Mouse (Mus musculus): ENCODE measurements around the gene Anapc4.
A peak's percentile ranks its signal among the peaks of the same experiment; 100 is the strongest.

Gene Anapc4

DNA sequence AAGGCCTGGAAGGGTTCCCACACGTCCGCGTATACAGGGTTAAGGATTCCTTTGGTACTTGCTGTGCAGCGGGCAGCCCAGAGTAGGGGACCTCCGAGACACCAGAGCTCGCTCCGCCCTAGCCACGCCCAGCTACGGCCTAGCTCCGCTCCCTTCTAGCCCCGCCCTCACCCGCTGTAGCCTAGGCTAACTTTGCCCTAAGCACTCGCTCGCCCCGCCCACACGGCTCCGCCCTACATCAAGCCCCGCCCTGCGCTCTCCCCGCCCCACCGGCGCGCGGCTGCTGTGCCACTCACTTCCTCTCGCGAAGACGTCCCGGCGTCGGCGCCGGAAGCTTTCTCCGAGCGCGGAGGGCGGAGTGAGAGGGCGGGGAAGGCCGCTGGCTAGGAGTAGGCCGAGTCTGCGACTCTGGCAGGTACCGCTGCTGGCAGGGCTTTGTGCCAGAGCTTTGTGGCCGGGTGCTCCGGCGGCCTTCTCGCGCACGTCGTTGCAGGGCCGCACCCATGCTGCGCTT, at the start of gene Anapc4:
Gene Anapc4 (plus strand): TSS at position 252 of the 514 bp plus-strand sequence.
- DNase-seq, result peak; percentile 98 to 99

GRCm38 (mm10) chr5:52786556-52787322, 47.1 kb upstream of the Anapc4 start:
- DNase-seq, result no peak

DNA sequence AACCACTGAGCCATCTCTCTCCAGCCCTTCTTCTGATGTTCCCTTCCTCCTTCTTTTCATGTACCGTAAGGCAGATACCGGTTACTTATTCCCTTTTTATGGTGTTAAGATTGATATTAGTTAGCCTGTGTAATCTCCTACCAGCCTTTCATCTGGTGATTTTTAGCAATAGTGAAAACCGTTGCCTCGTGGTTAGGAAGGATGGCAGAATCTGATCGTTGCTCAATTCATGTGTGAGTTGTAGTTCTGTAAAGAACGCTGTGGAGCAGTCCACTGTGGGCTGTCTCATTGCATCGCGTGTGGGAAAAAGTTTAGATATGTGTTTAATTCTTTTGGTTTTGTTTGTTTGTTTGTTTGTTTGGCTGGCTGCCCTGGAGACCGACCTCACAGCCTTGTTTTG, 40.6 kb upstream of the Anapc4 start:
- DNase-seq, result no peak

GRCm38 (mm10) chr5:52794109-52794508, 39.7 kb upstream of the Anapc4 start:
- no peak for DNase-seq

DNA sequence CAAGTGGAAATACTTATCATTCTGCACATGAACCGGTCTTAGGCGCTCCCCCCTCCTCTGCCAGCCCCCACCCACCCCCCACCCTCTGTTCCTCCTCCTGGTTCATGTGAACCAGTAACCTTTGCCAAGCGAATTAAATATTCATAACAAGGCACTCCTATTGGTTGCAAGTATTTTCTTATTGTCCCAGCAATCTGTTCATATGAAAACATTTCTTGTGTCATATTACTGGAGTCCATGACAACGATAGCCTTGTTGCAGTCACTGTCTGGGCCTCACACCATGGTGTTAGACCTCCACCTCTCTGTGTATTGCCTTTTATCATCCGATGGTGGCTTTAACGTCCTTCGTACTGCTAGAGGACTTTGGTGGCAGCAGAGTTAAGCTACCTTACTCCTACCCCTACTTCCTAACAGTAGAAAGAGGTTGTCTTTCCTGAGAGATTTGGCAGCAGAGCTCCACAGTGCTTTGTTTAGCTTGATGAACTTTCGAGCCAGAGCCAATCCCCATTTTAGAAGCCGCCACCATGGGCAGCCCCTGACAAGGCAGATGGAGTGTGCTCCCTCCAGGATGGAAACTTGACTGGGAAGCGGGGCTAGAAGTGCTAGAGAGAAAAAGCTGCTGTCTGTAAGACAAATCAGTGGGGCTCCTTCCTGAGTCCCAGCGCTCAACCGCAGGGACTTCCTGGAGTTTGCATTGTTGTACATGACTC, 34.4 kb upstream of the Anapc4 start:
- DNase-seq, result no peak

DNA sequence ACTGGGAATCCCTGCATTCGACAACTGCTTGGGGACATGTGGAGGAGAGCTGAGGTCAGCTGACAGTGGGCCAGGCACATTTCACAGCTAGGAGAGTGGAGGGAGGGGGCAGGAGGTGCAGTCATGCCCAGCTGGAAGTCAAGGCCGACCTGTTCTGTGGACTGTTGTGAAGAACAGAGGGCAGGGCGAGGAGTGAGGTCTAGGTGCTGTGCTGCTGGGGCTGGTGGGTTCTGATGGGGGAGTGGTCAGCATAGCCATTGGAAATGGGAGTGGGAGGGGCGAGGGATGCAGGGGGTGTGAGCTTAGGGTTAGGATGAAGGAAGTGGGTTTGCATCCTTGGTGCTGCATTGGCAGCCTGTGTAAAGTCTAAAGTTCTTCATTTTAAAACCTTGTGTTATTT, 28.0 kb upstream of the Anapc4 start:
- DNase-seq, result no peak

GRCm38 (mm10) chr5:52806349-52806748, 27.5 kb upstream of the Anapc4 start:
- no peak for DNase-seq

- no peak for DNase-seq
These were observed 26.8 kb upstream of the Anapc4 start for GRCm38 (mm10) chr5:52807030-52807429.

GRCm38 (mm10) chr5:52810446-52810845, 23.4 kb upstream of the Anapc4 start:
- no peak for DNase-seq

DNA sequence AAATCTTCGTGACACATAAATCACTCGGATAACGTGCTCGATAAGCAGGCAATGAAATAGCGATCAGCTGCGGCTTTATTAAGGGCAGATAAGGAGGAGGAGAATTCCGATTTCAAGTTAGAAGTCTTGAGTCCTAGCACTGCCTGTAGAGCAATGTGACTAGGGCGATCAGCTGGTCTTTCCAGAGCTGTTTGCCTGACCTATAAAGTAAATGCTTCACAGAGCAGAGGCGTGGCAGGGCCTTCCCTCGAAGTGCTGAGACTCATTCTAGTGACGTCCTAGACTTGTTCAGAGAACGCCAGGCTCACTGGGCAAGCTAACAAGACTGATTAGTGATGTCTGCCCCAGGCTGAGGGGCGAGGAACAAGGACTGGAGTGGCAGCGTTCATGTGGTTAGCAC, 22.8 kb upstream of the Anapc4 start:
- no peak for DNase-seq

DNA sequence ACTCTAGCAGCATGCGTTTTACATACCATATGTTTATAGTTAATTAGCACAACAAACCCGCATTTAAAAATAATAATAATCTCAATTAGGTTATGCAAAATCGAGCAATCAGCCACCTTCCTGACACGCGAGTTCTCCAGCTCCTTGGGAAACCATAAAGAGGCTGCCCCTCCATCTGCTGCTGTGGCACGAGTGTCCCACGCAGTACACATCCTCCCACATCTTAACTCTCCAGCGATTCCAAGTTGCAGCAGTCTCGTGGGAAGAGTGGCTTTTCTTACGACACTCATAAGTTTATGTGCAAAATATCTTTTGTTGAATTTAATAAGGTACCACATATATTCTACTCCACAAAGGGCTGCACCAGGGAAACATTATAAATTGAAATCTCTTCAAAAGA, 21.4 kb upstream of the Anapc4 start:
- DNase-seq, result no peak

GRCm38 (mm10) chr5:52813312-52813711, 20.5 kb upstream of the Anapc4 start:
- DNase-seq, result no peak

GRCm38 (mm10) chr5:52818676-52819075, 15.1 kb upstream of the Anapc4 start:
- no peak for DNase-seq

DNA sequence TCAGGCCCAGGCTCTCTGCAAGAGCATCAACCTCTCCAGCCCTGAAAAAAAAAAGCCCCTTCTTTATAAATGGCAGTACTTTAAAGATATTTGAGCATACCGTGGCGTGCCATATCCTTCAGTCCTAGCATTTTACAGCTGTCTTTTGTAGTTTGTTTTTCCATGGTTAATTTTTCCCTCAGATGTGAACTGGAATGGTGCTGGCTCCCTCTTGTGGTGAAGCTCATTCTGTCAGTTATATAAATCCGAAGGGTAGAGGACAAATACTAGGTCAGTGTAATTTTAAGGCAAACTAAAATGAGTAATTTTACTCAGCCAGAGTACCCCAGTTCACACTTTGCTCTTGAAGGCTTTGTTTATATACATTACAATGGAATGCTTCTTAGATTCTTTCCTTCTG, 12.1 kb upstream of the Anapc4 start:
- peak; percentile 19 to 46 for DNase-seq

DNA sequence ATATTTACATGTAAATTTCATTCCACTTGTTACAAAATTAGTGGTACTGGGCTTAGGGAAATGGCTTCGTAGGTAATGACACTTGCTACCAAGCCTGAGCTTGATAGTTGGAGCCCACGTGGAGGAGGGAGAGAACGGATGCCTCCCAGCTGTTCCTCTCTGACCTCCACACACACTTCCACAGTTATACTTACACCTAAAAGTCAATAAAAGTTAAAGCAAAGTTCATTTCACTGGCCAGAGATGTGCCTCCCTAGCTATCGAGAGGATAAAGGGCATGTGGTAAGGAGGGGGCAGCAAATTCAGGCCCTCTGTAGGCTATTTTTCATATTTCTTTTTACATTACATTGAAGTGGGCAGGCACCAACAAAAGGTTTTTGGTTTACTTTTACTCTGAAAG, 5.9 kb upstream of the Anapc4 start:
- DNase-seq, result no peak

DNA sequence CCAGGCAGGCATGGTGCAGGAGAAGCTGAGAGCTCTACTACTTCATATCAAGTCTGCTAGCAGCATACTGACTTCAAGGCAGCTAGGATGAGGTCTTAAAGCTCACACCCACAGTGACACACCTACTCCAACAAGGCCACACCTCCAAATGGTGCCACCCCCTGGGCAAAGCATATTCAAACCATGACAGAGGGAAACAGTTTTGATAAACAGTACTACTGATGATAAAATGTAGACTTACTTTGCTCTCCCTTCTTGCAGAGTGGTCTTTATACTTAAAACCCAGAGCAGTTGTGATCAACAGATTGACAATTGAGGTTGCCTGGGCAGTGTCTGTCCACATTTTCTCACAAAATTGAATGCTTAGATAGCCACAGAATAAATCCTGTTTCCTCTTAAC, 807 bp upstream of the Anapc4 start:
- DNase-seq, result no peak

GRCm38 (mm10) chr5:52834386-52834785, 574 bp downstream of the Anapc4 start:
- DNase-seq, result no peak

GRCm38 (mm10) chr5:52844319-52844718, 10.5 kb downstream of the Anapc4 start:
- DNase-seq, result no peak

DNA sequence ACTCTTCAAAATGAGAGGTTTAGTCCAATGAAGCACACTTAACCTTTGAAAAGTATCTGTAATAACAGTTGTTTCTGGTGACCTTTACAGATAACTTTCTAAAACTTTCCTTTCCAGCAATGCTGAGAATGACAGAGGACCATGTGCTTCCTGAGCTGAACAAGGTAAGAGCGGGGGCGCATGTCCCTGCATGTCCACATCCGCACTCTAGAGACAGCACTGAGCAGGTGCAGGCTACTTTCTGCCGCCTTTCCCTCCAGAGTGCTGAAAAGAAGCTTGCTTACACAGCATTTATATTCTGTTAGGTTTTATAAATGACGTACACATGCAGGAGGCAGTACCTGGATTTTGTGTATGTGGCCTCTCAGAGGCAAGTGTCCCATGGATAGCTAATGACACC, 21.9 kb downstream of the Anapc4 start:
- no peak for DNase-seq

DNA sequence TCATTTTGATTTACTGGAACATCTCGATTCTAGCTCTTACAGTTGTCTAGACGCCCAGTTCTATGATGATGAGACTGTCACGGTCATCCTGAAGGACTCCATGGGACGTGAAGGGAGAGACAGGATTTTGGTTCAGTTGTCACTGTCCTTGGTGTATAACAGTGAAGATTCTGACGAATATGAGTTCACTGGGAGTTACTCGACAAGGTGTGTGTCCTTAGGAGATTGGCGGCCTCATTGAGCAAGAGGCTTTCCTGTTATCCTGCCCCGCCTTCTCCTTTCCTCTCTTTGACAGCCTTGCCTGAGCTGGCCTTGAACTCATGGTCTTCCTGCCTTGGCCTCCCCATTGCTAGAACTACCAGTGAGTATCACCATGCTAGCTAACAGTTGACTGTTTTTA, 30.6 kb downstream of the Anapc4 start:
- no peak for DNase-seq

DNA sequence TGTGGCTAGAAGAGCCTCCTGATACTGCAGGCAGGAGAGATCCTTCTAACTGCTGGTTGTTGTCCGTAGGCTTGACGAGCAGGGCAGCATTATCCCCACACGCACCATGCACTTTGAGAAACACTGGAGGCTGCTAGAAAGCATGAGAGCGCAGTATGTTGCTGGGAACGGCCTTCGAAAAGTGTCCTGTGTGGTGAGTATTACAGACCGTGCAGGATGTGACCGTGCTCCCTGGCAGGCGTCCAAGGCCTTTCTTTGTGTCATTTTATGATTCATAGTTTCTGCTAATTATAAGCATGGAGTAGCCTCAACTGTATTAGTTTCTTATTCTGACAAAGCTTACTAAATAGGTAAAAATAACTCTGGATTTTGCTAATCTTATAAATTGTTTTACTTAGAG, 32.0 kb downstream of the Anapc4 start:
- DNase-seq, result peak; percentile 38 to 48

- DNase-seq, result no peak
These were observed 32.7 kb downstream of the Anapc4 start for GRCm38 (mm10) chr5:52866361-52867155.

Measured in cerebellum, postnatal 36 days (tissue).